Mouse (Mus musculus) embryo, embryonic 11 days (tissue): Measurements from ENCODE around the gene Phf1.

Experiments used
- DNase-seq: peaks from one replicate; pipeline ENCODE4 v3.0.0-alpha.2; 2015

Gene Phf1

GRCm38 (mm10) chr17:26981050-26981449, 48.2 kb downstream of the Phf1 start:
- DNase-seq: no peak

GRCm38 (mm10) chr17:26983382-26983781, 50.5 kb downstream of the Phf1 start:
- DNase-seq: no peak

- no peak for DNase-seq
Measured at GRCm38 (mm10) chr17:26985503-26986179, 52.8 kb downstream of the Phf1 start.
